Mouse (Mus musculus): ENCODE results near the gene Son. TPM values are rescaled to one million over a fixed set of nuclear protein-coding genes. Genes with fewer than 3 reads are reported as not detected.

Gene Son
- total RNA-seq, 2 experiments from 2014 or later = 259 to 285 TPM

DNA sequence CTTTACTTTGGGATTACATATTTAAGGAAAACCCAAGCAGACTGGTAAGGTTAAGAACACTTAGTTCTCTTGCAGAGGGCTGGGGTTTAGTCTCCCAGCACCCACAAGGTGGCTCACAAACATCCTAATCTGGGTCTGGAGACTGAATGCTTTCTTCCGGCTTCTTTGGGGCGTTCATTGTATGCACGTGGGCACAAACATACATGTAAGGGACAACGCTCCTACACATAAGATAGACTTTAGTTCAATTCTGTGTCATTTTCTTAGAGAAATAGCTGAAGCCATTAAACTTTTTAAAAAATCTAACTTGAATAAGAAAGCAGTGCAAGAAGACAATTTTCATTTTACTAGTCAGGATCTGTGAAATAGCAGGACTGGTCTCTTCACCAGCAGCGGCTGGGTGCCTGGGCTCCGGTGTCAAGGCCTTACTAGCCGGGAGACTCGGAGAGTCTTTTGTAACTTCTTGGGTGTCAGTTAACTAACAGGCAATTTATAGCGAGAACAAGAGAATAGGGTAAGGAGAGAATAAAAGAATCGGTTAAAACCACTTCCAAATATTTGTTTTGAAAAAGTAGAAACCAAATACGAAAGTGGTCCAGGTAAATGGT, 1.2 kb upstream of the Son start:
- Histone ChIP-seq H3K27ac (peak overlapping the region; percentile 99), H3K4me3 (peak overlapping the region; percentile 78)
- TF ChIP-seq CTCF (conservative IDR thresholded peaks at IDR 0.05) = peak; percentile 24
- no peak for DNase-seq (ENCODE audit: low spot score in 2 of 2)

GRCm38 (mm10) chr16:91646681-91647419, 456 bp upstream of the Son start, which contains the start of gene Gart:
TSS of gene Gart (minus strand) at chr16:91646952.
- H3K27ac ChIP-seq = peak within 1 kb of the TSS; percentile 99
- peak within 1 kb of the TSS; percentile 78 for H3K4me3 ChIP-seq
- no peak for TF ChIP-seq CTCF (conservative IDR thresholded peaks at IDR 0.05)
- peak; percentile 94 for DNase-seq (ENCODE audit: low spot score in 2 of 2)

- Histone ChIP-seq H3K4me3 (peak overlapping the region; percentile 78), H3K27ac (peak overlapping the region; percentile 99)
- TF ChIP-seq CTCF (conservative IDR thresholded peaks at IDR 0.05) = no peak
- DNase-seq (ENCODE audit: low spot score in 2 of 2) = peak; percentile 55 to 76
Observed at GRCm38 (mm10) chr16:91648220-91648550, 879 bp downstream of the Son start.

- no peak overlapping the region for H3K27ac ChIP-seq
- no peak for TF ChIP-seq CTCF (conservative IDR thresholded peaks at IDR 0.05)
- H3K4me3 ChIP-seq = peak overlapping the region; percentile 78
- no peak for DNase-seq (ENCODE audit: low spot score in 2 of 2)
Observed at GRCm38 (mm10) chr16:91649246-91649645, 1.9 kb downstream of the Son start.

GRCm38 (mm10) chr16:91649781-91650180, 2.5 kb downstream of the Son start:
- DNase-seq (ENCODE audit: low spot score in 2 of 2) = no peak
- Histone ChIP-seq H3K27ac (no peak overlapping the region), H3K4me3 (no peak overlapping the region; the same call in 1 of the 2 replicates)
- no peak for TF ChIP-seq CTCF (conservative IDR thresholded peaks at IDR 0.05)

DNA sequence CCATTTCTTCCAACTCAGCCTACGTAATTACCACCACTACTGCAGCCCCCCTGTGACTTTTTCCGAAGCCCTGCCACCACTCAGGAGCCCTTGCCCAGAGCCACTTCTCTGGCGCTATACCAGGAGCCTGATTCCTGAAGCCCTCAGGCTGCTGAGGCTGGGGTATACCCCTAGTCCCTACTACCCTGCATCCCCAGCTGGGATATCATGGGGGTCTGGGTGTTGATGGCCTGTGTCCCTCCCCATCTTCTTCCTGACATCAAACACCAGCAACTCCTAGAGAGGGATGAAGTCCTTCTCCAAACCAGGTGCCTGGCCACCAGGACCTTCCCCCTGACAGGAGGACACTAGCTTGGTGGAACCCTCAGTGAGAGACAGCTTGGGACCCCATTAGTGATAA, 4.9 kb downstream of the Son start:
- no peak overlapping the region for H3K4me3 ChIP-seq
- H3K27ac ChIP-seq = no peak overlapping the region
- DNase-seq (ENCODE audit: low spot score in 2 of 2) = no peak
- TF ChIP-seq CTCF (conservative IDR thresholded peaks at IDR 0.05) = no peak

GRCm38 (mm10) chr16:91655285-91655684, 8.0 kb downstream of the Son start:
- Histone ChIP-seq H3K4me3 (no peak overlapping the region), H3K27ac (no peak overlapping the region)
- DNase-seq (ENCODE audit: low spot score in 2 of 2) = no peak
- no peak for TF ChIP-seq CTCF (conservative IDR thresholded peaks at IDR 0.05)

- TF ChIP-seq CTCF (conservative IDR thresholded peaks at IDR 0.05) = no peak
- DNase-seq (ENCODE audit: low spot score in 2 of 2) = no peak
- Histone ChIP-seq H3K4me3 (no peak overlapping the region), H3K27ac (no peak overlapping the region)
Observed at GRCm38 (mm10) chr16:91657285-91657684, 10.0 kb downstream of the Son start.

- H3K4me3 ChIP-seq = no peak overlapping the region
Observed at GRCm38 (mm10) chr16:91658471-91658870, 11.2 kb downstream of the Son start.

DNA sequence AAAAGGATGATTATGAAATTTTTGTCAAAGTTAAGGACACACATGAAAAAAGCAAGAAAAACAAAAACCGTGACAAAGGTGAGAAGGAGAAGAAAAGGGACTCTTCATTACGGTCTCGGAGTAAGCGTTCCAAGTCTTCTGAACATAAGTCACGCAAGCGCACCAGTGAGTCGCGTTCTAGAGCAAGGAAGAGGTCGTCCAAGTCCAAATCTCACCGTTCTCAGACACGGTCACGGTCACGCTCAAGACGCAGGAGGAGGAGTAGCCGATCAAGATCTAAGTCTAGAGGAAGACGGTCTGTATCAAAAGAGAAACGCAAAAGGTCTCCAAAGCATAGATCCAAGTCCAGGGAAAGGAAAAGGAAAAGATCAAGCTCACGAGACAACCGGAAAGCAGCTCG, 12.5 kb downstream of the Son start:
- H3K4me3 ChIP-seq = no peak overlapping the region
- no peak overlapping the region for H3K27ac ChIP-seq
- DNase-seq (ENCODE audit: low spot score in 2 of 2) = no peak
- TF ChIP-seq CTCF (conservative IDR thresholded peaks at IDR 0.05) = no peak

More at GRCm38 (mm10) chr16:91658471-91658870, 11.2 kb downstream of the Son start:
- no peak overlapping the region for H3K27ac ChIP-seq
- DNase-seq (ENCODE audit: low spot score in 2 of 2) = no peak
- TF ChIP-seq CTCF (conservative IDR thresholded peaks at IDR 0.05) = no peak

DNA sequence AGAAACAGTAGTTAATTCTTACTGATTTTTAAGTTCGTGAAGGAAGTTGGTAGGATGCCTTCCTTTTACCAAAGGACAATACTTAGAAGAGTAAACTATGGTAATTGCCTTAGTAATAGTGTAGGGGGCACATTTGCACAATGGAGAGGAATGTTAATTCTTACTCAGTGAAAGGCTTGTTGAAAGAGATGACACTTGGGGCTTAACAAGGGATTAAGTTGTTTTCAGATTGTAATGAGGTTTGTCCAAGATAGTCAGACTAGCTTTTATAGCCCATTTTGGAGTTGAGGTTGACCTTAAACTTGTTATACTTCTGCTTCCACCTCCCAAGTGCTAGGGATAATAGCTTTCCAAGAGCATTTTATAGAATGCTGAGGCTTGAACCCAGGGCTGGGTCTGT, 14.1 kb downstream of the Son start:
- no peak overlapping the region for H3K4me3 ChIP-seq
- no peak overlapping the region for H3K27ac ChIP-seq
- no peak for TF ChIP-seq CTCF (conservative IDR thresholded peaks at IDR 0.05)
- no peak for DNase-seq (ENCODE audit: low spot score in 2 of 2)

GRCm38 (mm10) chr16:91662336-91662735, 15.0 kb downstream of the Son start:
- no peak for TF ChIP-seq CTCF (conservative IDR thresholded peaks at IDR 0.05)
- Histone ChIP-seq H3K27ac (no peak overlapping the region), H3K4me3 (no peak overlapping the region)
- DNase-seq (ENCODE audit: low spot score in 2 of 2) = no peak

DNA sequence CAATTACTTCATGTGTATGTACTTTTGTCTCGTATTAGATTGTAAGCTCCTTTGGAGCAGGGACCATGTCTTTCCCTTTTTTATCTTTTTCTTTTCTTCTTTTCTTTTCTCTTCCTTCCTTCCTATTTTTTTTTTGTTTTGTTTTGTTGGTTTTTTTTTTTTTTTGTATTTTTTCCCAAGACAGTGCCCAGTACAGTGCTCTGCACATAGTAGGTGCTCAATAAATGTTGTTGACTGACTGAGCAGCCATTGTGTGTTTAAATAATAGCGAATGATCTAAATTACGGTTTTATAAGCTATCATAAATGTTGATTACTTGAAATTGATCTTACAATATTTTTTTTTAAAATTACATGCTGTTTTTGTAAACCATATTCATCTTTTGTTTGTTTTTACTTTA, 16.5 kb downstream of the Son start:
- TF ChIP-seq CTCF (conservative IDR thresholded peaks at IDR 0.05) = no peak
- DNase-seq (ENCODE audit: low spot score in 2 of 2) = no peak
- H3K4me3 ChIP-seq = no peak overlapping the region
- no peak overlapping the region for H3K27ac ChIP-seq

GRCm38 (mm10) chr16:91674500-91674899, 27.2 kb downstream of the Son start:
- Histone ChIP-seq H3K4me3 (no peak overlapping the region), H3K27ac (no peak overlapping the region)
- no peak for DNase-seq (ENCODE audit: low spot score in 2 of 2)
- TF ChIP-seq CTCF (conservative IDR thresholded peaks at IDR 0.05) = no peak
